ENCODE assay signal across 12 mouse cellular contexts in the genomic region with DNA sequence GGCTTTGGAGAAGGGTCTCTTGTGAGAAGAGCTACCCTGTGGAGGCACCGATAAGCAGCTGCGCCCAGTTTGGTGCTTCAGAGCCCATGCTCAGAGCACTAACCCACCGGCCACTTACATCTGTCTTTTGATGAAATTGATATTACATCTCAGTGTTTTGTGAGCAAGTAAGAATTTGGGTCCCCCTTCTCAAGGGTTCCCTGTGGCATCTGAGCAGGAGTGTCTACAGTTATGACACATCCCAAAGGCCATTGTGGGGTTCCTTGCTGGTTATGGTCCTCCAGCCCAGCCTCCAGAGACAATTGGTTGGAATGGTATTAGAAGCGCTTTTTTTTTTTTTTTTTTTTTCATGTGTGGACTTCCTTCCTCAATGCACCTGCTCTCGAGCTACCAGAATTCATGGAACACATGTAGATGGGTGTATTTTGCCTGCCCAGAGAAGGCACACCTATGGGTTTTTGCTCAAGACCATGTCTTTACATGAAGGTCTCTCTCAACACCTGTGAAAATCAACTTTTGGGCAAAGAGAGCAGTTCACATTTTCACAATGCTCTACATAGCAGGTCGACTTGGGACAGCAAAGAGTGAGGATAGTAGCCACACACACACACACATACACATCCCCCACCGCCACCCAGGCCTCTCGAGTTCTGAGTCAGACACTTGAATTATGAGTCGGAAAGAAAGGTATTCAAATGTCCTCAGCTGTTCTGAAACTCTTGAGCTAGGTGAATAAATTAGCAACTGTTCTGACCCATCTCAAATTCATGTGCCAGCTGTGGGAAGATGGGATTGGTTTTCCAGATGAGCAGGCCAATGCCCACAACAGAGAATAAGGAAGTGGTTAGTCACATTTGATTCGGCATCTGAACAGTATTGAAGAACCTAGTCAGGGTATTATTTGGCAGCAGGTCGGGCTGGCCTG. TPM values are rescaled to one million over a fixed set of nuclear protein-coding genes. Genes with fewer than 3 reads are reported as not detected.
A peak's percentile ranks its signal among the peaks of the same experiment; 100 is the strongest.
DNase-seq lines count a peak whose midpoint lies in the region; ATAC-seq and TF ChIP-seq lines count a peak whose summit lies in the region.
"Had no signal": no experiment of that assay in that cellular context is flagged by ENCODE, and none has a peak within 500 bp of the region (broad histone marks: within the 10 kb centered on the region; RNA-seq: fewer than 3 reads in every experiment).

No protein-coding gene starts in this region.

- H3K36me3 ChIP-seq in intestine, embryonic 15.5 days, result no peaks in the 10 kb centered on the region
- H3K36me3 ChIP-seq: forebrain, embryonic 12.5 days had no signal

- intact Hi-C loops in gastrocnemius, adult 2 months (cut with DNase I), result no loop called here

- H3K27me3 ChIP-seq in intestine, embryonic 15.5 days (replicated peaks), result no peaks in the 10 kb centered on the region

- no peak for TF ChIP-seq CTCF in gastrocnemius, adult 2 months (IDR thresholded peaks at IDR 0.05)

- 79% methylated on average over 11 of the region's 11 CpGs for WGBS in intestine, embryonic 15.5 days

- H3K27ac ChIP-seq in gastrocnemius, adult 2 months, result peak overlapping the region; percentile 72; the same call in 1 of the 2 replicates
- H3K27ac ChIP-seq in brown adipose tissue, adult 24 weeks (replicated peaks; ENCODE audit: low read depth, low read length), result no peak overlapping the region; the same call in 1 of the 2 replicates
- no peak overlapping the region for H3K27ac ChIP-seq in intestine, embryonic 15.5 days
- H3K27ac ChIP-seq: forebrain, embryonic 12.5 days; hindbrain, embryonic 14.5 days had no signal

- no peak overlapping the region for H3K9ac ChIP-seq in intestine, embryonic 15.5 days
- H3K9ac ChIP-seq: forebrain, embryonic 12.5 days; hindbrain, embryonic 14.5 days had no signal

- no peak for DNase-seq in gastrocnemius, adult 2 months
- DNase-seq in gastrocnemius, postnatal 4 days (ENCODE audit: low spot score in 2 of 2), result no peak
- DNase-seq in 416B (ENCODE audit: low read depth), result peak; percentile 76
- DNase-seq in layer of hippocampus, adult 9-10 months (ENCODE audit: low spot score), result no peak
- no peak for DNase-seq in urinary bladder, postnatal 25 days (ENCODE audit: low spot score)
- DNase-seq: kidney, postnatal 14 days; lung, postnatal 10 days had no signal

- peak; percentile 16 for ATAC-seq in megakaryocyte, adult 5-6 weeks (ENCODE audit: poor library complexity, severe bottlenecking)
- no peak for ATAC-seq in intestine, embryonic 15.5 days

- H3K9me3 ChIP-seq in intestine, embryonic 15.5 days, result no peaks in the 10 kb centered on the region

- H3K4me2 ChIP-seq in intestine, embryonic 15.5 days (replicated peaks), result no peak overlapping the region
- H3K4me2 ChIP-seq: forebrain, embryonic 12.5 days; hindbrain, embryonic 14.5 days had no signal

- H3K4me1 ChIP-seq in brown adipose tissue, adult 24 weeks (ENCODE audit: control insufficient read depth, insufficient read depth, insufficient read length, low read length), result 0 out of 2 replicates have a peak, but pooled peaks cover 3% of the 10 kb centered on the region
- no peaks in the 10 kb centered on the region for H3K4me1 ChIP-seq in intestine, embryonic 15.5 days (replicated peaks)

- H3K4me3 ChIP-seq in gastrocnemius, adult 2 months, result peak overlapping the region; percentile 53
- peak overlapping the region; percentile 26 for H3K4me3 ChIP-seq in brown adipose tissue, adult 24 weeks (ENCODE audit: insufficient read depth, low read depth, low read length)
- H3K4me3 ChIP-seq in intestine, embryonic 15.5 days (replicated peaks), result no peak overlapping the region
- H3K4me3 ChIP-seq: forebrain, embryonic 12.5 days had no signal

RNA-seq across cellular contexts. Expression of a gene that starts 7.9 kb away (rescaled TPM):
- under 1 TPM; 0.31 to 0.61 TPM for total RNA-seq in gastrocnemius, adult 2 months (2021)
- total RNA-seq in gastrocnemius, postnatal 4 days (2021), result 1 to 10 TPM; 4.1 to 4.6 TPM
- polyA plus RNA-seq in brown adipose tissue, adult 24 weeks (2012; ENCODE audit: insufficient read depth, insufficient read length, missing spikeins), result 1.9 and 2.2 TPM in 2 replicates
- 41.7 and 44.5 TPM in 2 replicates for total RNA-seq in megakaryocyte, adult 5-6 weeks (2015)
- total RNA-seq in megakaryocyte, adult 5-6 weeks (2017), result 87.5 and 92.7 TPM in 2 replicates
- polyA plus RNA-seq in intestine, embryonic 15.5 days (2015; fragmentation: Nextera tagmentation; extraction: Ambion mirVana), result 2.7 and 5.8 TPM in 2 replicates

RNA-seq across cellular contexts. Expression of a gene that starts 47.4 kb away (rescaled TPM):
- total RNA-seq in gastrocnemius, adult 2 months (2021), result under 1 TPM; 0.64 to 0.66 TPM
- total RNA-seq in gastrocnemius, postnatal 4 days (2021), result 10 to 100 TPM; 18.9 to 23.5 TPM
- 0.48 and 0.96 TPM in 2 replicates for polyA plus RNA-seq in brown adipose tissue, adult 24 weeks (2012; ENCODE audit: insufficient read depth, insufficient read length, missing spikeins)
- total RNA-seq in megakaryocyte, adult 5-6 weeks (2015), result 0.25 TPM in 1 of 2 replicates, not detected in the other
- 0.24 TPM in 1 of 2 replicates, not detected in the other for total RNA-seq in megakaryocyte, adult 5-6 weeks (2017)
- 6.1 and 6.6 TPM in 2 replicates for polyA plus RNA-seq in intestine, embryonic 15.5 days (2015; fragmentation: Nextera tagmentation; extraction: Ambion mirVana)

Comparison
In these comparisons a context has a peak if more than half of its experiments do, and no peak if none do; other contexts are left out.
1. RNA of a gene that starts 47.4 kb away (total RNA-seq): 18.9 to 23.5 TPM in gastrocnemius, postnatal 4 days; 0.64 to 0.66 TPM in gastrocnemius, adult 2 months and 0.24 to 0.25 TPM in megakaryocyte, adult 5-6 weeks; every median in the first group is over 10 times any median in the second.
2. RNA of a gene that starts 7.9 kb away (total RNA-seq): 41.7 to 92.7 TPM in megakaryocyte, adult 5-6 weeks; 4.1 to 4.6 TPM in gastrocnemius, postnatal 4 days and 0.31 to 0.61 TPM in gastrocnemius, adult 2 months; every median in the first group is over 4 times any median in the second.